Mouse (Mus musculus) bone marrow macrophage, adult 2 months (primary cell): Measurements from ENCODE around the gene Adora2a.

Experiments used
- CTCF ChIP-seq: IDR thresholded peaks from 2 replicates; pipeline ENCODE4 v1.5.1; 2012; ENCODE audit warnings: low read depth, mild to moderate bottlenecking, low read length, moderate library complexity
- POLR2A ChIP-seq: IDR thresholded peaks from 2 replicates; pipeline ENCODE4 v1.6.1; 2012; ENCODE audit warnings: mild to moderate bottlenecking, low read depth, low read length, borderline replicate concordance

DNA sequence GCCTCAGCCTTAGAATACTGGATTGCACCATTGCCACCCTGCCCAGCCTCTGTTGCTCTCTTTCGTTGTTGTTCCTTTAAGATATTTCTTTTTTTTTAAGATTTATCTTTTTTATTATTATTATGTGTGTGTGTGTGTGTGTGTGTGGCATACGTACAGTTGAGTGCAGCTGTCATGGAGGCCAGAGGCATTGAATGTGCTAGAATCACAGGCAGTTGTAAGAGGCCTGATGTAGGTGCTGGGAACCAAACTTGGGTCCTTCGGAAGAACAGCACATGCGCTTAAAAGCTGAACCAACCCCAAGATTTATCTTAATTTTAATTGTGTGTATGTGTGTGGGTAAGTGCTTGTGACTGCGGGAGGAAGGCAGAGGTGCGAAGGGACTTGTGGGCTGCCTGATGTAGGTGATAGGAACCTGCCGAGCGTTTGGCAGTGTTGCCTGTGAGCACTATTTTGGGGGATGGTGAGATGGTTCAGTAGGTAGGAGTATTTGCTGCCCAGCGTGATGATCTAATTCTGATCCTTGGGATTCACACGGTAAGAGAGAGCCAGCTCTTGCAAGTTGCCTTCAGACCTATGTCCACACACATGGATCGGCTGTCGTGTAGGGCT, 15.4 kb upstream of the Adora2a start:
- TF ChIP-seq CTCF = no peak
- no peak for TF ChIP-seq POLR2A
